23 mouse cellular contexts compared by ENCODE assay signal in the genomic region with DNA sequence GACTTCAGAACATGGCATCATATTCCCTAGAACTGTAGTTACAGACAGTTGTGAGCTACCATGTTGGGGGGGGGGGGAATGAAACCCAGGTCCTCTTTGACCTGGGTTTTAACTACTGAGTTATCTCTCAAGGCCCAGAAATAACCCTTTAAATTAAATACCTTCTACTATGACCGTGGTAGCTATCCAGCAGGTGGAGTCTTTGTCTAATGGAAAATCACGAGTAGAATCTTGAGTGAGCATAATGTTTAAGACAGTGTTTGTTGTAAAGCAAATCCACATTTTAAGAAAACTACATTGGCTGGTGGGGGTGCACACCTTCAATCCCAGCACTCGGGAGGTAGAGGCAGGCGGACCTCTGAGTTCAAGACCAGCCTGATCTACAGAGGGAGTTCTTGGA. TPM values are rescaled to one million over a fixed set of nuclear protein-coding genes. Genes with fewer than 3 reads are reported as not detected.
DNase-seq lines count a peak whose midpoint lies in the region; ATAC-seq and TF ChIP-seq lines count a peak whose summit lies in the region.
"Had no signal": no experiment of that assay in that cellular context is flagged by ENCODE, and none has a peak within 500 bp of the region (broad histone marks: within the 10 kb centered on the region; RNA-seq: fewer than 3 reads in every experiment).

No protein-coding gene starts in this region.

- H3K4me1 ChIP-seq in heart, embryonic 10.5 days, result no peaks in the 10 kb centered on the region
- H3K4me1 ChIP-seq: forebrain, embryonic 10.5 days; forebrain, embryonic 13.5 days; heart, embryonic 13.5 days had no signal

- H3K4me3 ChIP-seq in heart, embryonic 10.5 days, result no peak overlapping the region
- H3K4me3 ChIP-seq in gastrocnemius, adult 2 months, result no peak overlapping the region
- H3K4me3 ChIP-seq: forebrain, embryonic 10.5 days; forebrain, embryonic 13.5 days; heart, embryonic 13.5 days had no signal

- 80% methylated on average over 4 of the region's 4 CpGs for WGBS in heart, embryonic 10.5 days

- no peaks in the 10 kb centered on the region for H3K9me3 ChIP-seq in heart, embryonic 10.5 days
- H3K9me3 ChIP-seq: forebrain, embryonic 10.5 days; forebrain, embryonic 13.5 days; heart, embryonic 13.5 days had no signal

- no peak for TF ChIP-seq CTCF in gastrocnemius, adult 2 months (IDR thresholded peaks at IDR 0.05)

- ATAC-seq in megakaryocyte-erythroid progenitor cell, adult 5-6 weeks (replicated peaks; ENCODE audit: low FRiP score, low TSS enrichment, poor library complexity, severe bottlenecking), result no peak
- ATAC-seq: forebrain, embryonic 13.5 days; forebrain, embryonic 16.5 days; hindbrain, postnatal 0 days; intestine, postnatal 0 days; Patski had no signal

- H3K27me3 ChIP-seq in heart, embryonic 10.5 days (ENCODE audit: insufficient read depth, poor library complexity, severe bottlenecking), result no peaks in the 10 kb centered on the region
- H3K27me3 ChIP-seq: forebrain, embryonic 13.5 days; heart, embryonic 13.5 days; Patski had no signal

- intact Hi-C loops in gastrocnemius, adult 2 months (cut with DNase I), result no loop called here

- H3K27ac ChIP-seq in heart, embryonic 10.5 days, result no peak overlapping the region
- no peak overlapping the region for H3K27ac ChIP-seq in gastrocnemius, adult 2 months
- H3K27ac ChIP-seq: forebrain, embryonic 10.5 days; forebrain, embryonic 13.5 days; heart, embryonic 13.5 days; hindbrain, embryonic 14.5 days; hindbrain, postnatal 0 days had no signal

- DNase-seq in heart, adult 11 months, result peak; percentile 11
- no peak for DNase-seq in heart, embryonic 10.5 days (ENCODE audit: low spot score)
- DNase-seq in A20 (ENCODE audit: low read depth, low spot score), result peak; percentile 60
- peak; percentile 50 for DNase-seq in induced T-regulatory cell, adult 2 months (ENCODE audit: low read depth)
- no peak for DNase-seq in gastrocnemius, adult 2 months
- DNase-seq: adrenal gland, postnatal 10 days; adrenal gland, postnatal 36 days; cerebellum, adult 18-20 months; cerebellum, adult 9-10 months; cerebellum, postnatal 14 days; gastrocnemius, postnatal 14 days; heart, adult 18-20 months; heart, postnatal 14 days; heart, postnatal 4 days had no signal

- no peaks in the 10 kb centered on the region for H3K36me3 ChIP-seq in heart, embryonic 10.5 days
- H3K36me3 ChIP-seq: forebrain, embryonic 10.5 days; heart, embryonic 13.5 days had no signal

RNA-seq across cellular contexts. Expression of gene Eif2a, which starts 12.1 kb away (rescaled TPM):
- polyA plus RNA-seq in heart, embryonic 10.5 days (2016; fragmentation: Nextera tagmentation; extraction: Ambion mirVana), result 45.2 and 47.5 TPM in 2 replicates
- 123 and 132 TPM in 2 replicates for total RNA-seq in megakaryocyte-erythroid progenitor cell, adult 5-6 weeks (2014; fragmentation: Nextera tagmentation)
- 149 and 153 TPM in 2 replicates for total RNA-seq in megakaryocyte-erythroid progenitor cell, adult 5-6 weeks (2017)
- 10 to 100 TPM; 48.9 to 54.8 TPM for total RNA-seq in gastrocnemius, adult 2 months (2021)

RNA-seq across cellular contexts. Expression of gene Serp1, which starts 12.2 kb away (rescaled TPM):
- 121 and 141 TPM in 2 replicates for polyA plus RNA-seq in heart, embryonic 10.5 days (2016; fragmentation: Nextera tagmentation; extraction: Ambion mirVana)
- 38.0 and 40.2 TPM in 2 replicates for total RNA-seq in megakaryocyte-erythroid progenitor cell, adult 5-6 weeks (2014; fragmentation: Nextera tagmentation)
- 64.6 and 71.3 TPM in 2 replicates for total RNA-seq in megakaryocyte-erythroid progenitor cell, adult 5-6 weeks (2017)
- 1 to 10 TPM; 6.4 to 8.0 TPM for total RNA-seq in gastrocnemius, adult 2 months (2021)

Comparison
In these comparisons a context has a peak if more than half of its experiments do, and no peak if none do; other contexts are left out.
1. DNase-seq: peak in heart, adult 11 months (single experiment), A20 (single experiment) and induced T-regulatory cell, adult 2 months (single experiment); none in heart, embryonic 10.5 days (single experiment) and gastrocnemius, adult 2 months (single experiment).
2. RNA of gene Serp1, which starts 12.2 kb away (total RNA-seq): 38.0 to 71.3 TPM in megakaryocyte-erythroid progenitor cell, adult 5-6 weeks; 6.4 to 8.0 TPM in gastrocnemius, adult 2 months; every median in the first group is over 4 times any median in the second.